Mouse (Mus musculus): ENCODE data around the gene Ak1.

- TF ChIP-seq CTCF (conservative IDR thresholded peaks at IDR 0.05 in 1 of 2, IDR thresholded peaks at IDR 0.05 in 1 of 2; ENCODE audit: low read depth in 2 of 2, low read length in 2 of 2) (no peak), CHD1 (IDR thresholded peaks at IDR 0.05; ENCODE audit: low read depth, low read length) (no peak), ZC3H11A (IDR thresholded peaks at IDR 0.05; ENCODE audit: low read depth, low read length) (no peak), MEF2A (IDR thresholded peaks at IDR 0.05; ENCODE audit: borderline replicate concordance, low read depth, low read length) (no peak), EP300 (IDR thresholded peaks at IDR 0.05; ENCODE audit: low read length) (no peak), POLR2A (IDR thresholded peaks at IDR 0.05; ENCODE audit: low read depth, low read length) (no peak), USF1 (IDR thresholded peaks at IDR 0.05; ENCODE audit: low read depth, low read length) (no peak), MAX (IDR thresholded peaks at IDR 0.05; ENCODE audit: low read length) (no peak), RAD21 (IDR thresholded peaks at IDR 0.05; ENCODE audit: low read depth, low read length) (no peak), USF2 (conservative IDR thresholded peaks at IDR 0.05; ENCODE audit: low read depth, low read length) (no peak)
Measured at GRCm38 (mm10) chr2:32680961-32681650, 59.5 kb downstream of the Ak1 start.

Data from CH12.LX (cell line).